Comparison of ENCODE assay signal across 17 mouse cellular contexts in genomic region chr2:122360310-122360709, GRCm38 (mm10). TPM values are rescaled to one million over a fixed set of nuclear protein-coding genes. Genes with fewer than 3 reads are reported as not detected.
"Had no signal": no experiment of that assay in that cellular context is flagged by ENCODE, and none has a peak within 500 bp of the region (broad histone marks: within the 10 kb centered on the region; RNA-seq: fewer than 3 reads in every experiment).

No protein-coding gene starts in this region.

- H3K4me2 ChIP-seq: liver, embryonic 11.5 days; liver, embryonic 15.5 days; lung, embryonic 14.5 days; midbrain, embryonic 11.5 days; midbrain, embryonic 15.5 days had no signal

- ATAC-seq: midbrain, embryonic 15.5 days had no signal

- H3K27me3 ChIP-seq: liver, embryonic 15.5 days; midbrain, embryonic 15.5 days had no signal

- H3K27ac ChIP-seq: layer of hippocampus, adult 2 months; limb, embryonic 10.5 days; liver, embryonic 15.5 days; macrophage; midbrain, embryonic 15.5 days had no signal

- H3K9me3 ChIP-seq: limb, embryonic 10.5 days; liver, embryonic 15.5 days; megakaryocyte, embryonic 14.5 days; midbrain, embryonic 15.5 days had no signal

- DNase-seq: kidney, postnatal 10 days; kidney, postnatal 4 days; lung, embryonic 14.5 days; lung, postnatal 14 days; right cerebral cortex, adult 18-20 months; right cerebral cortex, postnatal 25 days; thymus, postnatal 36 days had no signal

- H3K4me3 ChIP-seq: layer of hippocampus, adult 2 months; limb, embryonic 10.5 days; liver, embryonic 15.5 days; megakaryocyte, embryonic 14.5 days; midbrain, embryonic 15.5 days had no signal

- H3K9ac ChIP-seq: liver, embryonic 15.5 days; lung, embryonic 14.5 days; midbrain, embryonic 15.5 days had no signal

RNA-seq across cellular contexts. Expression of gene Duox1, which starts 44.8 kb away (rescaled TPM):
- polyA plus RNA-seq: kidney, embryonic 14.5 days; liver, embryonic 15.5 days; lung, embryonic 14.5 days; macrophage; midbrain, embryonic 11.5 days had no signal

RNA-seq across cellular contexts. Expression of gene Duoxa1, which starts 46.8 kb away (rescaled TPM):
- polyA plus RNA-seq: kidney, embryonic 14.5 days; liver, embryonic 11.5 days; liver, embryonic 15.5 days; lung, embryonic 14.5 days; macrophage; midbrain, embryonic 11.5 days; neural tube, embryonic 14.5 days had no signal
